Mouse (Mus musculus): ENCODE data around the gene Hist1h2be.
"Not testable (repeated sequence)": the region's sequence is repeated elsewhere in the genome, so short reads cannot be mapped to it uniquely, and the experiment has no call there.

Hist1h2be gene

DNA sequence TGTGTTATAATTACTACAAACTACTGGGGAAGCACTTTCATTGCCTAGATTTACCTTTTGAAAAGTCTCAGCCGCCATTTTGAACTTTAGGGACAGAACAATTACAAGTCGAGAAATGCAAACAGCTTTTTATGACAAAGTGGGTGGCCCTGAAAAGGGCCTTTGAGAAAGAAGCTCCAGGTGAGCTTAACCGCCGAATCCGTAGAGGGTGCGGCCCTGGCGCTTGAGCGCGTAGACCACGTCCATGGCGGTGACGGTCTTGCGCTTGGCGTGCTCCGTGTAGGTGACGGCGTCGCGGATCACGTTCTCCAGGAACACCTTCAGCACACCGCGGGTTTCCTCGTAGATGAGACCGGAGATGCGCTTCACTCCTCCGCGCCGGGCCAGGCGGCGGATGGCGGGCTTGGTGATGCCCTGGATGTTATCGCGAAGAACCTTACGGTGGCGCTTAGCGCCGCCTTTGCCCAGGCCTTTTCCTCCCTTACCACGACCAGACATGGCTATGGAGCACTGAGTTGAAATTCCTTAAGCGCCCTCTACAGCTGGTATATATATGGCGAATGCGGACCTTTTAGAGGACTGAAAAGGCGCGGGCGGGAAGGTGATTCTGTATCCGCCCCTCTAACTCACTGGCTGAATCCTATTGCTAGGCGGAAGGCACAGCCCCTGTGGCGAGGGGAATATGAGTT is 69.6 kb downstream of the Hist1h2be start, which contains the start of gene Hist1h4f:
Gene Hist1h4f (minus strand): TSS at position 503 of the 689 bp plus-strand sequence.
- DNase-seq (ENCODE audit: low spot score): peak; percentile 89

DNA sequence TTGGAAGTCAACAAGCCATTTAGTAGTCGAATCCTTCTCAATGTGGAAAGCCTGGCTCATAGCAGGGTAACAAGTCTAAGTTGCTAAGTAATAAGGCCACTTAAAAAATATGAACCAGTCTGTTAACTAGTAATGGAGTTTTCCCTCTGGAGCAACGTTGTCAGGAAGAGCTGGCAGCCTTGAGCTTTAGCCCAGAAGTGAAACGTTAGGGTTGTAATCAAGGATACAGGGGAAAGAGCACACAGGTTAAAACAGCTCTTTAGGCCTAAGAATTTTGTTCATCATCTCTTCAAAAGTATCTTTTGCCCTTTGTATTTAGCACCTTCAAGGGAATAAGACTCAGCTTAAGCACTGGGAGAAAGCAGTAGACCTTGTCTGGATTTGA is 70.2 kb downstream of the Hist1h2be start:
- DNase-seq (ENCODE audit: low spot score): no peak

DNA sequence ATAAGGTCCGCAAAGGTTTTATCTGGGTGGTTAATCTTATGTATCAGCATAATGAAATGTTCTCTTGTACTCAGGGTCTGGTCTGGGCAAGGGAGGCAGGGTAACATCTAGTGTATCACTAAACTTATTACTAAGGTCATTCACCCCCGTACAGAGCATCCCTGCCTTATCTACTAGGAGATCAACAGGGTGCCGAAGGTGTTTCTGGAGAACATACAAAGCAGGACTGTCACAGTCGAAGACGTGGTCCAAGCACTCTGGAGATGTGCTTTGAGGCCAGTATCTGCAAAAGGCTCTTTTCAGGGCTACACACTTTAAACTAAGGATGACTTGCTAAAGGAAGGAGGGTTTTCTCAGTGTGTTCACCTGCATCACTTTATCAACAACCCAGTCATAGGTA is 74.2 kb downstream of the Hist1h2be start:
- no peak for DNase-seq (ENCODE audit: low spot score)

DNA sequence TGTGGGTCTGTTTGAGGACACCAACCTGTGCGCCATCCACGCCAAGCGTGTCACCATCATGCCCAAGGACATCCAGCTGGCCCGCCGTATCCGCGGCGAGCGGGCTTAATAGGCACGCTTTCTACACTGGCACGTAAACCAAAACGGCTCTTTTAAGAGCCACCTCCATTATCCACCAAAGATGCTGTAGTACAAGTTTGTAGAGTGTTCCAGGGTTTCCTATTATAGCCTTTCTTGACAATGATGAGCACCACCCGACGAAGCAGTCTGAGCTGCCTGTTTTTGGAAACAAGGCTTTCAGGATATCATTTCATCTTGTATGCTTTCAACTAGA is 76.2 kb downstream of the Hist1h2be start:
- not testable (repeated sequence) for DNase-seq (ENCODE audit: low spot score)

DNA sequence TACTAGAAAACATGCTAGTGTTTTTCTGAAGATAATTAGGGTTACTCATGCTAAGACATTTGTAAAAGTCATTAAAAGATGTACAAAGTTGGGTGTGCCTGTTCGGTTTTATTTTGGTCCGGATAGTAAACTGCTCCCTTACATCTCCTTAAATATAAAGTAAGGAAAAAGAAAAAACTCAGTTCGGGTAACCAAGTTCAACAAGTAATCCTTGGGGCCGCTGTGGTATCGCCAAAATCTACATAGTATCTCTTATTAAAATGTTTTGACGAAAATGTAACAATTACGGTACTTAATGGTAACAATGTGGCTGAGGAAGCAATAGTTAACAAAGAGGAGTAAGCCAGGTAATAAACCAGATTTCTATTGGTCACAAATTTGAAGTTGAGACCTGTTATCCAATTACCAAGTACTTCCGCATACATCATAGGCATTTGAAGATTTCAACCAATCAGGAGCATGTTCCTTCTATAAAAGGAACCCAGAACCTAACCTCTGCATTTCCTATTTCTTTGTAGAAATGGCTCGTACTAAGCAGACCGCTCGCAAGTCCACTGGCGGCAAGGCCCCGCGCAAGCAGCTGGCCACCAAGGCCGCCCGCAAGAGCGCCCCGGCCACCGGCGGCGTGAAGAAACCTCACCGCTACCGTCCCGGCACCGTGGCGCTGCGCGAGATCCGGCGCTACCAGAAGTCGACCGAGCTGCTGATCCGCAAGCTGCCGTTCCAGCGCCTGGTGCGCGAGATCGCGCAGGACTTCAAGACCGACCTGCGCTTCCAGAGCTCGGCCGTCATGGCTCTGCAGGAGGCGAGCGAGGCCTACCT is 76.7 kb downstream of the Hist1h2be start, which contains the start of gene Hist1h3f:
Gene Hist1h3f (plus strand): TSS at position 88 of the 822 bp plus-strand sequence.
- peak; percentile 62 for DNase-seq (ENCODE audit: low spot score)

DNA sequence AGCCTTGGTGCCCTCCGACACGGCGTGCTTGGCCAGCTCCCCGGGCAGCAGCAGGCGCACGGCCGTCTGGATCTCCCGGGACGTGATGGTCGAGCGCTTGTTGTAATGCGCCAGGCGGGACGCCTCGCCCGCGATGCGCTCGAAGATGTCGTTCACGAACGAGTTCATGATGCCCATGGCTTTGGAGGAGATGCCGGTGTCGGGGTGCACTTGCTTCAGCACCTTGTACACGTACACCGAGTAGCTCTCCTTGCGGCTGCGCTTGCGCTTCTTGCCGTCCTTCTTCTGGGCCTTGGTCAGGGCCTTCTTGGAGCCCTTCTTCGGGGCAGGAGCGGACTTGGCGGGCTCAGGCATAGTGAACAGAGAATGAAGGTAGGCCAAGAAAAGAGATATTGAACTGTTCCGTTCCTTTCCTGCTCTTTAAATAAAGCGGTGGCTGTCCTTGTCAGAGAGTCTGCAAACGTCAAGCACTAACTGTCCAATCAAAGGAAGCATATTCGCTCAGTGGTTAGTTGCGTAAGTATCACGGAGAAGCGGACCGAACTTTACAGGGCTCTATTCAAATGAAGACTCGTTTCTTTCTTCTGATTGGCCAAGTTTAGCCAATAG is 77.8 kb downstream of the Hist1h2be start, which contains the start of gene Hist1h2bh:
Gene Hist1h2bh (minus strand): TSS at position 394 of the 609 bp plus-strand sequence.
- peak; percentile 59 for DNase-seq (ENCODE audit: low spot score)

DNA sequence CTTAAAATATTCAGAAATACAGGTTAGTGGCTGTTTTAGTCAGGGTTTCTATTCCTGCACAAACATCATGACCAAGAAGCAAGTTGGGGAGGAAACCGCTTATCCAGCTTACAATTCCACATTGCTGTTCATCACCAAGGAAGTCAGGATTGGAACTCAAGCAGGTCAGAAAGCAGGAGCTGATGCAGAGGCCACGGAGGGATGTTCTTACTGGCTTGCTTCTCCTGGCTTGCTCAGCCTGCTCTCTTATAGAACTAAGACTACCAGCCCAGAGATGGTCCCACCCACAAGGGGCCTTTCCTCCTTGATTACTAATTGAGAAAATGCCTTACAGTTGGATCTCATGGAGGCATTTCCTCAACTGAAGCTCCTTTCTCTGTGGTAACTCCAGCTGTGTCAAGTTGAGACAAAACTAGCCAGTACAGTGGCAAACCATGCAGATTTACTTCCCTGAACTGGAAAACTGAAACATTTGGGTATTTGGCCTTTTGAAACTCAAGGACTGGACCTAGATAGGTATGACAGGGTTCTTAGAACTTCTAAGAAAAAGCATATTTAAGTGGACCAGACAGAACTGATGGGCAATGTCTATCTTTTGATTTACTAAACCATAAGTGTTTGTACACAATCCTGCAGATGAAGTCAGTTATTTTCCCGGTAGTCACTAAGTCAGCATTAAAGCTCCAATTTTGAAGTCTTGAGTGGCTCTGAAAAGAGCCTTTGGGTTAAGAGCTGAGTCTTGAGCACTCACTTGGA is 78.5 kb downstream of the Hist1h2be start:
- not testable (repeated sequence) for DNase-seq (ENCODE audit: low spot score)

DNA sequence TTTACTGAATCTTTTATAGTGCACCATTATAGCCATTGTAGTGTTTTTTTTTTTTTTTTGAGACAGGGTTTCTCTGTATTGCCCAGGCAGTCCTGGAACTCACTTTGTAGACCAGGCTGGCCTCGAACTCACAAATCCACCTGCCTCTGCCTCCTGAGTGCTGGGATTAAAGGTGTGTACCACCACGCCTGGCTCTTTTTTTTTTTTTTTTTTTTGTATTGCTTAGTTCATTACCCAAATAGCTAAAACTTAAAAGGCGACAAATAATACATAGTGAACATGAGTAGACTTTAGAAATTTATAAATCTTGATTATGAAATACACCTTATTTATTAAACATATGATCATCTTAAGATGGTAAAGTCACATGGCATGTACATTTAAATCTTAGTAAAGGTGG is 79.4 kb downstream of the Hist1h2be start:
- no peak for DNase-seq (ENCODE audit: low spot score)

DNA sequence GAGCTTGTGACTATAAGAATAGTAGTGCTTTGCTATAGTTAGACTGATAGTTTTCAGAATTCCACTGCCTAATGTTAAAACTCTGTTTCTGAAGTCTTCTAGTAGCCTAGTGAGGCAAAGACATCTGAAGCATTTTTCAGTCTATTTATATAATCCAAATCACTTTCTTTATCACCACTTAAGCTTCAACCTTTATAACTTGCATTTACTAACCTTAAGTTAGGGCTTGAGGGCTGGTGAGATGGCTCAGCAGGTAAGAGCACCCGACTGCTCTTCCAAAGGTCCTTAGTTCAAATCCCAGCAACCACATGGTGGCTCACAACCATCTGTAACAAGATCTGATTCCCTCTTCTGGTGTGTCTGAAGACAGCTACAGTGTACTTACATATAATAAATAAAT is 81.1 kb downstream of the Hist1h2be start:
- DNase-seq (ENCODE audit: low spot score): not testable (repeated sequence)

DNA sequence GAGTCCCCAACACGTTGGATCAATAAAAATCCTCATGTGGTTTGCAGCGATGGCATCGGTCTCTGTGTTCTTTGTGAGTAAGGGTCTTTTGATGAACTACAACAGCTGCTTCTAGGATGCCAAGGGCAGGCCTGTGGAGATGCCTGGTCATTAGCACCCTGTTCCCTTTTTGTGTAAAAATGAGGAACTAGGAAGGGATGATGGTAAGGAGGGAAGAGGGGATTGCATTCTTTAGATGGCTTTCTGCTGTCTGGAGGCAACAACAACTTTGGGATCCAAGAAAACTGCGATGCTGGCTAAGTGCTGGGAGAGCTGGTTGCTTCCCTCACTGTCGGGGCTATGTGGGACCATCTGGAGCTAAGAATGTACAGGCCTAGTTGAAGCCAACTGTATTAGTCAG is 82.7 kb downstream of the Hist1h2be start:
- no peak for DNase-seq (ENCODE audit: low spot score)

DNA sequence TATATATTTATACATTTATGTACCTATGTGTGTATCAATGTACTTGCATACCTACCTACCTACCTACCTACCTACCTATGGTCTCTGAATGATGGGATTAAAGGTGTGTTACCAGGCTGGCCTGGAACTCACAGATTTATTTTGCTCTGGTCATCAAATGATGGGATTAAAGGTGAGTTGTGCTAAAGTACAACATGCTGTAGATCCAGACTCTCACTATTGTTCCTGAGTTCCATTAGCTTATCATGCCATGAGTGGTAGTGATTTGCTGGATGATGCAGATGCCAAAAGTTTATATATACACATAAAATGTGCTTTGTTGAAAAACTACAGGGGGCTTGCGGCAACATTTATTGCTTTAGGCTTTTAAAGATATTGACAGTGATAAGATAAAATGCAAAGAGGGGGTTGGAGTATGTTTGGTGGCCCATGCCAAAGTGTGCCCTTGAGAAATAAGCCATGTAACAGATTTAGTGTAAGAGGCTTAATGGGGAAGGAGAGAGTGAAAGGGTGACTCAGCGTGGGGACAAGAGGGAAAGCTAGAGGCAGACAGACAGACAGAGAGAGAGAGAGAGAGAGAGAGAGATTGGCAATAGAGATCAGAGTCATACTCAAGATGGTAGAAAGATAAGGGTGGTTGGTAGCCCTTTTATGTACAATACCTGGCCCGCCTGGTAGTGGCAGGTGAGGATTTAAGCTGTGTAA is 83.8 kb downstream of the Hist1h2be start:
- DNase-seq (ENCODE audit: low spot score): no peak

DNA sequence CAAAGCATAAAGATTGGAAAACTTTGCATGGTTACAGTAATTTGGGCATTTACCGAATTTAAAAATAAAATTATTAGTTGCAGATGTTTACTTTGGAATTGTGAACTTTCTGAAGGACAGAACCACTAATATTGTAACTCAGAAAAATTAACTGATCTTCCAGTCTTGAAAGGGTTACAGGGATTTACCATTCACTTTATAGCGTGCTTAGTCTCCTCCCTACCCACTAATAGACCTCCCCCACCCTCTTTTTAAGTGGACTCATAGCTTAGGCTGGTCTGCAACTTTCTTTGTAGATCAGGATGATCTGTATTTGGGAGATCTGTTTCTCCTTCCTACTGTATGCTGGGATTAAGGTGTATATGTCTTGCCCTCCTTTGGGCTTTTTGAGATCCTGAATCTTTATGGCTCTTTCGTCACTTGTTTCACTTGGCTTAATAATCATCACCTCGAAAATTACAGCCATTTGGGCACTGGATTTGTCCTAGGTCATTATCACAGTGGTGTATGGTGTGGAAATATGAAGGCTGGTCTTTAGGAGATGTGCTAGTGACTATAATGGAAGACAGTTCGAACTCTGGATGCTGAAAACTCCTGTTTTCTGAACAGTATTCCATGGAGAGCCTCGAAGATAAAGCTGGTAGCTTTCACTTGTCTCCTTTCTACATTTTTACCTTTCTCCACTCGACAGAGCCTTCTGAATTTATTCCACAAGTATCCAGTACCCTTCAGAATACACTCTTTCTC is 84.7 kb downstream of the Hist1h2be start:
- no peak for DNase-seq (ENCODE audit: low spot score)

DNA sequence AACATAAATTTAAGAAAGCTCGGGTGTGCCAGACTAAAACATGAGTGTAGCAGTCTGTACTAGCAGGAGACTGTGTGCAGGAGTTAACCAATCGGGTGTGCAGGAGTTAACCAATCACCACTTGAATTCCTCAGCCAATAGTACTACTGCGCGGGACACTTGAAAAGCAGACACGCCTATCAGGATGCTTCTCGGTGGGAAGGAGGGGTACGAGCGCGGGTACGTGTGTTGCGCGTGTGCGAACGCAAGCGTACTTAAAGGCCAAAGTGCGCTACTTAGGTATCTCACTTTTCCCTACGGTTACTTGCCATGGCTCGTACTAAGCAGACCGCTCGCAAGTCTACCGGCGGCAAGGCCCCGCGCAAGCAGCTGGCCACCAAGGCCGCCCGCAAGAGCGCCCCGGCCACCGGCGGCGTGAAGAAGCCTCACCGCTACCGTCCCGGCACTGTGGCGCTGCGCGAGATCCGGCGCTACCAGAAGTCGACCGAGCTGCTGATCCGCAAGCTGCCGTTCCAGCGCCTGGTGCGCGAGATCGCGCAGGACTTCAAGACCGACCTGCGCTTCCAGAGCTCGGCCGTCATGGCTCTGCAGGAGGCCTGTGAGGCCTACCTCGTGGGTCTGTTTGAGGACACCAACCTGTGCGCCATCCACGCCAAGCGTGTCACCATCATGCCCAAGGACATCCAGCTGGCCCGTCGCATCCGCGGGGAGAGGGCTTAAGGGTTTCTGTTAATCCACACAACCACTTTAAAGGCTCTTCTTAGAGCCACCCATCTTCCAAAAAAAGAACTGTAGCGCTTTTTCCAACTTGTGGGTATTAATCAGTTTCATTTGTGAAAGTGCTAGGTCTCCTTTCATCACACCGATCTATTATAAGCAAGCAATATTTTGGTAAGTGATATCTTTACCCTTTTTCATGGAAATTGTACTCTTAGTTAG is 85.5 kb downstream of the Hist1h2be start, which contains the start of gene Hist1h3g:
Gene Hist1h3g (plus strand): TSS at position 286 of the 939 bp plus-strand sequence.
- peak; percentile 87 for DNase-seq (ENCODE audit: low spot score)

DNA sequence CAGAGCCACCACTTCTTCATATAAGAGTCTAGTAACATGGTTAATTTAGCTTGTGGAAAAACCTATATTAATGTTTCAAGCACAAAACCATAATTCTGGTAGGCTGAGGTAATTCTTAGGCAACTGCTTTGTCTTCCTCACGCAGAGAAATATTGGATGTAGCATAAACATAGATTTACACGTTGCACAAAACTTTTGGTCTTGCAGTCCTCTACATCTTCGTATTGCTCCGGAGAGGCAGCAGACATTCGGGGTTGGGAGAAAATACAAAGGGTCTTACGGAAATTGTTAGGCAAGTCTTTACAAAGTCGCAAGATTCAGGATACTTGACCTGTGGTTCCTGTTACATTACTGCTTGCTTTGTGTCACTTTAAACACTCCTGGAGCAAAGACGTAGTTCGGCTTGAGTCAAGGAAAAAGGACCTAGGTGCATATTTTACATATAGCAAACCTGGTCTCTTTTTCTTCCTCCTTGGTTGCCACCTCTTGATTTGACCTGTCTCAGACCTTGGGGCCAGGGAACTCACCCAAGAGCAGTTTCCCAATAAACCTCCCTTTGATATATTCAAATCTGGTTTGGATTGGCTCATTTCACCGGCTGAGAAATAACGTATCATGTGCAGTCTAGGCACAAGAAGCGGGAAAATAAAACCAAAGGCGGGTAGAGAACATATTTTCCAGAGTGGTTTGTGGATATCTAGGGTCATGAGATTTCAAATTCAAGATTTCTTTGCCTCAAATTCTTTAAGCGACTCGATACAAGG is 86.4 kb downstream of the Hist1h2be start:
- DNase-seq (ENCODE audit: low spot score): no peak

Measured in urinary bladder, postnatal 14 days (tissue).